Mouse (Mus musculus) left cerebral cortex, postnatal 4 days (tissue): ENCODE data around the gene Naa50. TPM values are rescaled to one million over a fixed set of nuclear protein-coding genes. Genes with fewer than 3 reads are reported as not detected.

Source experiments
- DNase-seq: peaks from one replicate; pipeline ENCODE4 v3.0.0-alpha.2; 2022
- intact Hi-C: fragments of 180-260 bp; cut with DNase I; formaldehyde crosslinking; loops from one replicate; pipeline ENCODE4 v1.15.1; 2025
- total RNA-seq, 2 experiments: library from RNA; stranded (reverse); gene quantifications; 2 replicates each; pipeline ENCODE4 v1.2.3; 2021

Gene Naa50
- total RNA-seq, 2 experiments from 2014 or later, result 56.0 to 60.5 TPM

DNA sequence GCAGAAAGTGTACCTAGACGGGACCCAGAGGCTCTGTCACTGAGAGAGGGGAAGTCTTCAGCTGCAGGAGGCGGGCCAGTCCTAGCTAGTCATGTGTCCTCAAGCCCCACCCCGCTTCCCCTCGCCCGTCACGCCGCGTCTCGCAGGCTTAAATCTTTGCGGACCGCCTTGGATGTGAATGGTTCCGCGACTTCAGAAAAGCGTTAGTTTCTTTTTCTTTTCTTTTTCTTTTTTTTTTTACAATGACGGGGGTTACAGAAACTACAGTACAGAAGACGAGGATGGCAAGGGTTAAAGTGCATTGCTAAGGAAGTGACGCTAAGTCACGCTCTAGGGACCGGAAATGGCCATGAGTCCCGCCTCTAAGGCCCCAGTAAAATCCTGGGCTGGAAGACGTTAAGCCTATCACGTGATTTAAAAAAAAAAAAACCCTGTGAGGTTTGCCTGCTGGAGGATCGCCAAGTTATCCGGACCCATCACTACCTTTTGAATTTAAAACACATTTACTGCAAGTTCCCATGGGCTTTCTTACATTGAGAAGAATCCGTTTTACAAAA, 573 bp upstream of the Naa50 start:
- intact Hi-C loops, result no loop called here
- DNase-seq, result peak; percentile 86

DNA sequence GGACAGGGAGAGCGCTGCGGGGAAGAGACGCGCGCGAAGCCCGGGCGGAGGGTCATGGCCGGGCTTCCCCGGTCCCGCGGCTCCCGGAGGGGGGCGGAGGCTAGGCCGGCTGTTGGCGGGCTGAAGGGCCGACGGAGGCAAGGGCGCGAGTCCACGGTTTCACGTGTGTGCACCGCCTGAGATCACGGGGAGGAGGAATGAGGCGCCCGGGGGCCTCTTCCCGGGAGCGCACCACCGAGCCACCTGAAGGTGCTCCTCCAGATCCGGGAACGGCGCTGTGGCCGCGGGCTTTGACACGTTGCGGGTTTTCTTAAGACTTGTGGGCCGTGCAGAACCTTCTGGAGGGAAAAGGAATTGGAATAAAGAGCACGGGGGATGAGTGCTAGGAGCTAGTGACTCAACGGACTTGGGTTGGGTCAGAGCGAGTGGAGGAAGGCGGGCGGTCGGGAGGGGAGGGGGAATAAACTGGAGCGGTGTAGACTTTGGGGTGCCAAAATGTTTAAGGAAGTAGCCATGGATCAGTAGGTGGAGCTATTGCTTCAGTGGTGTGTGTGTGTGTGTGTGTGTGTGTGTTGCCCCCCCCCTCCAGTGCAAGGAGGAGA, 657 bp downstream of the Naa50 start:
- intact Hi-C loops, result loop anchor here (10.0 kb wide), 1 partner anchor 225 kb away; no protein-coding TSS in a partner anchor
- DNase-seq, result peak; percentile 78

- no peak for DNase-seq
- intact Hi-C loops, result loop anchor here (10.0 kb wide), 1 partner anchor 223 kb away; no protein-coding TSS in a partner anchor
These were observed 1.9 kb downstream of the Naa50 start for GRCm38 (mm10) chr16:44141483-44141882.

GRCm38 (mm10) chr16:44149002-44149767, 9.6 kb downstream of the Naa50 start:
- intact Hi-C loops, result loop anchor here (10.0 kb wide), 1 partner anchor 216 kb away; no protein-coding TSS in a partner anchor
- no peak for DNase-seq

- intact Hi-C loops, result no loop called here
- no peak for DNase-seq
These were observed 14.9 kb downstream of the Naa50 start for GRCm38 (mm10) chr16:44154497-44155057.

DNA sequence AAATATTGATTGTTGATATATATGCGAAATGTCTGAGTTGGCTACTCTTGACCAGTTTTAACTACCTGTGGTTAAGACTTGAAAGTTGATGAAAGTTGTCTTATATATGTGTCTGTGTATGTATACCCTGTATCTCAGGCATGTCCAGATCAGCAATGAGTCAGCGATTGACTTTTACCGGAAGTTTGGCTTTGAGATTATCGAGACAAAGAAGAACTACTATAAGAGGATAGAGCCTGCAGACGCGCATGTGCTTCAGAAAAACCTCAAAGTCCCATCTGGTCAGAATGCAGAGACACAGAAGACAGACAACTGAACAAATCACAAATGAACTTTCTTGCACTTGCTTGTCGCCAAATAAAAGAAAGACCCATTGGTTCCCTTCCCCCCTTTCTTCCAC, 19.7 kb downstream of the Naa50 start:
- intact Hi-C loops, result no loop called here
- DNase-seq, result no peak

- intact Hi-C loops, result no loop called here
- DNase-seq, result no peak
These were observed 24.2 kb downstream of the Naa50 start for GRCm38 (mm10) chr16:44163831-44164230.

DNA sequence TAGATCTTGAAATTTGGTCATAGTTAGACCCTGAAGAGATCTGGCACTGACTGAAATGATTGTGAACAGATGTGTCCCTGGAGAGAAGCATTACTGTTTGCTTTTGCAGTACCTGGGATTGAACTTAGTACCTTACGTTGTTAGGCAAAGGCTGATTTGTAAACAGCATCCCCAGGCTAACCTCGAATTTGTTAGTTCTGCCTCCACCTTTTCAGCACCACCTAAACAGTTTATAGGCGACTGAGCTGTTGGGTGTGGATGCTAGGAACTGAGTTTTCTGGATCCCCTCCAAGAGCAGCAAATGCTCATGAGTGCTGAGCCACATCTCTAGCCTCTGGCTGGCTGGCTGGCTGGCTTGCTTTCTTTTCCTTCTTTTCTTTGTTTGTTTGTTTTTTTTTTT, 25.6 kb downstream of the Naa50 start:
- intact Hi-C loops, result no loop called here
- DNase-seq, result no peak

- DNase-seq, result no peak
- intact Hi-C loops, result no loop called here
These were observed 29.4 kb downstream of the Naa50 start for GRCm38 (mm10) chr16:44168990-44169389.

- DNase-seq, result peak; percentile 99
- intact Hi-C loops, result no loop called here
These were observed 32.9 kb downstream of the Naa50 start for GRCm38 (mm10) chr16:44172297-44173154.

DNA sequence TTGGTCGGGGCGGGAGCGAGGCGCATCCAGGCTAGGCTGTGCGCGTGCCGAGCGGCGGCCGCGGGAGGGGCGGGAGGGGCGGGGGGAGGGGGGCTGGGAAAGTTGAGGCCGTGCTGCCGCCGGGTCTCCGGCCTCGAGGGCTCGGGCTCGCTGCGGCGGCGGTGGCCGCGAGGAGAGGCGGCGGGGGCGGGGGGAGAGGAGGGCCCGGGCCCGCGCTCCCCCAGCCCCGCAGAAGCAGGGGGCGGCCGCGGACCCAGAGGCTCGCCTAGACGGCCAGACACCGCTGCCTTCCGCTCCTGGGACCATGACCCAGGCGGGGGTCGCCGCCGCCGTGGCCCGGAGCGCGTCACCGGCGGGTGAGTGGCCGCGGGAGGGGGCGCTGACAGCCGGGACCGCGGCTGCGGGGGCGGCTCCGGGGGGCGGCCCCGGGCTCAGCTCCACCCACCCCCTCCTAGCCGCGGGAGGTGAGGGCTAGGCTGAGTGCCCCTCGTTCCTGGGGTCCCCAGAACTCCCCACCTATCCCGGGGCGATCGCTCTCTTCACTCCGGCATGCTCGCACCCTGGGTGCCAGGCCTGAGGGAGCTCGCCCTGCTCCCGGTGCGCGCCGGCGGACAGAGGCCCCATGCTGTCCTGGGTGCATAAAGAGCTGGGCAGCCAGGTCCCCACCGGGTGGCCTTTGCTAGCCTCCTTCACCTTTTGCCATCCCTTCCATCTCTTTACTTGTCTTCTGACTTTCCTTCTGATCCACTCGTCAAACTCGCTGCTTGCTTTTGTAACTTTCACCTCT, 33.7 kb downstream of the Naa50 start, which contains the start of gene Usf3:
Usf3 (plus strand) TSS at position 92 of the 787 bp plus-strand sequence.
- intact Hi-C loops, result no loop called here

DNA sequence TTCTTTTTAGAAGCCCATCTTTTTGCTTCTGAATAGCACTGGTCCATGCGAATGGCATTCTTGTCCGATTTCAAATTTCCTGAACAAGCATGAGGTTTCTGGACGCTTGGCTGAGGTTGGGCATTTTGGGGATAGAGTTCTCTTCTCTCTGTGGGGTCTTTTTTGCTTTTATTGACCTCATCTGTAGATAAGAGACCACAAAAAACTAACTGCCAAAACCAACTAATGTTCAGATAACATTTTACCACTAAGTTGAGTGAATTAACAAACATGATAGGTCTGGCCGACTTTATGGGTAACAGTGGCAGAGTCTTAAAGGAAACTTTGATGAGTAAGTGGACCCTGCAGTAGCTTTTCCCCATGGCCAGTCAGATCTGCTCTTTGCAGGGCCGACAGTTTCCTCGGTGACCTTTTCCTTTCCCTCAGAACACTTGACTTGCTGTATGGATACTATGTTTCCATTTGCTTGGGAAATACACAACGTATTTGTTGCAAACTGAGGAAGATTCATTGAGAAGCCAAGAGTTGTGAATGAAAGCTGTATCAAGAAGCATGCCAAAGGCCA, 34.4 kb downstream of the Naa50 start:
- intact Hi-C loops, result no loop called here
- no peak for DNase-seq

More for the DNA sequence above, 33.7 kb downstream of the Naa50 start, which contains the start of gene Usf3:
- DNase-seq, result peak; percentile 47

GRCm38 (mm10) chr16:44175001-44175400, 35.4 kb downstream of the Naa50 start:
- intact Hi-C loops, result no loop called here
- DNase-seq, result no peak

DNA sequence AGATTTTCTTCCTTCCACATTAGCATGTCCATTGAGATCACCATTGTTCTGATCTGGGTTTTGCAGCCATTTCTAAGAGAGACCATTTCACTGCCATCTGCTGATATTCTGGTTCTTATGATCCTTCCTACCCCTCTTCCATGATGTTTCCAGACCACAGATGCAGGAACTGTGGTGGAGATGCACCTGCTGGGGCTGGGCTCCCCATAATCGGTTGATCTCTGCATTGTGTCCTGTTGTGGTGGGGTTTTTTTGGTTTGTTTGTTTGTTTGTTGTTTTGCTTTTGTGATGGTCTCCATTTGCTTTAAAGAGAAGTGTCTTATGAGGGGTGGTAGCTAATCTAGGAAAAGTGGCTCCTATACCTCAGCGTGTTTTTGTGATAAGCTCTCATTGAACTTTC, 36.9 kb downstream of the Naa50 start:
- intact Hi-C loops, result no loop called here
- DNase-seq, result no peak

GRCm38 (mm10) chr16:44178555-44178954, 38.9 kb downstream of the Naa50 start:
- DNase-seq, result no peak
- intact Hi-C loops, result no loop called here

GRCm38 (mm10) chr16:44182597-44182996, 43.0 kb downstream of the Naa50 start:
- intact Hi-C loops, result no loop called here
- no peak for DNase-seq

GRCm38 (mm10) chr16:44184769-44185168, 45.1 kb downstream of the Naa50 start:
- intact Hi-C loops, result no loop called here
- no peak for DNase-seq

DNA sequence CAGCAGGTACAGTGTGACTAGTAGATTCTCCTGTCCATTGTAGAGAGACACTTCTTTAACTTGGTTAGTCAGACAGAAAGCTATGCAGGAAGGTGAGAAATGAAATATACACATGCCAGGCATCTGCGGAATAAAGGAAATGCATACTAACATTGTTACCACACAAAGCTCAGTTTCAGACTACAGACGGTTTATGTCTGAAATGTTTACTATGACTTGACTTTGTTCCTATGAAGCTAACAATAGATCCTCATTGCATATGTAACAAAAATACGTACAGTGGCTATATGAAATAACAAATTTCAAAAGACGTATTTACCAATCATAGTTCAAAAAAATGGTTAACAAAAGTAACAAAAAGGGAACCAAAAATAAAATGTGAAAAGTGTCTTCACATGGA, 47.5 kb downstream of the Naa50 start:
- no peak for DNase-seq

DNA sequence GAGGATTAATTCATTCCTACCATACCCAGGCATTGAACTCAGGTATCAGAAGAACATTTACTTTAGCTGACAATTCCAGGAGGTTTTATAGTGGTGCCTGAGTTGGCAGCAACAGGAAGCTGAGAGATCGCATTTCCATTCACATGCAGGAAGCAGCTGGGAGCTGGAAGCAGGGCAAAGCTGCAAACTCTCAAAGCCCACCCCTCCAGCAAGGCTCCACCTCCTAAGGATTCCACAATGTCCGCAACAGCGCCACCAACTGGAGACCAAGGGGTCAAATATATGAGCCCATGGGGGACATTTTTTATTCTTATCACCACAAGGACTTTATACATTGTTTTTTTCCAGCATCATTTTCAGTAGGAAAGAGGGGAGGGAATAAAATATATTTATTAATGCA, 49.1 kb downstream of the Naa50 start:
- no peak for DNase-seq
- intact Hi-C loops, result no loop called here

More for the DNA sequence above, 47.5 kb downstream of the Naa50 start:
- intact Hi-C loops, result no loop called here
